Mouse (Mus musculus) MEL (cell line): Measurements from ENCODE around the gene Map3k3. TPM values are rescaled to one million over a fixed set of nuclear protein-coding genes. Genes with fewer than 3 reads are reported as not detected.
A peak's percentile ranks its signal among the peaks of the same experiment; 100 is the strongest.

Experiments
- DNase-seq: peaks from one replicate; pipeline ENCODE4 v3.0.0; 2011; ENCODE audit warnings: low read depth, low spot score
- H3K27ac ChIP-seq: 2 replicates; pipeline ENCODE4 v1.5.1; 2012; ENCODE audit warnings: low read depth, mild to moderate bottlenecking, control low read depth, low read length, moderate library complexity; ENCODE audit not compliant: control insufficient read depth
- H3K27me3 ChIP-seq, 2 experiments: fragments of 150-350 bp in 1 of 2; sonication (generic) in 1 of 2; 2 replicates each; pipeline ENCODE4 v1.6.1; 2012; ENCODE audit warnings: low read length in 2 of 2, mild to moderate bottlenecking in 2 of 2, improper control_type of control experiment in 1 of 2, moderate library complexity in 1 of 2; ENCODE audit not compliant: insufficient read depth in 2 of 2, control insufficient read depth in 1 of 2
- H3K36me3 ChIP-seq, 2 experiments: 2 replicates each; pipeline ENCODE4 v1.6.1; 2012 to 2014; ENCODE audit warnings: low read length in 2 of 2, improper control_type of control experiment in 1 of 2, inconsistent platforms in 1 of 2, mild to moderate bottlenecking in 1 of 2; ENCODE audit not compliant: insufficient read depth in 2 of 2, control insufficient read depth in 1 of 2
- H3K4me1 ChIP-seq, 2 experiments: fragments of 150-350 bp in 1 of 2; sonication (generic) in 1 of 2; 2 replicates each; pipeline ENCODE4 v1.6.1; 2012; ENCODE audit warnings: low read length in 2 of 2, improper control_type of control experiment in 1 of 2, mild to moderate bottlenecking in 1 of 2; ENCODE audit not compliant: insufficient read depth in 2 of 2, control insufficient read depth in 1 of 2
- H3K4me3 ChIP-seq, 2 experiments: fragments of 150-350 bp in 1 of 2; sonication (generic) in 1 of 2; 2 replicates each; pipeline ENCODE4 v1.5.1; 2012; ENCODE audit warnings: low read depth in 2 of 2, low read length in 2 of 2, mild to moderate bottlenecking in 2 of 2, moderate library complexity in 2 of 2, control low read depth in 1 of 2, improper control_type of control experiment in 1 of 2; ENCODE audit not compliant: control insufficient read depth in 1 of 2, insufficient read depth in 1 of 2
- H3K79me2 ChIP-seq: 2 replicates; pipeline ENCODE4 v1.6.1; 2012; ENCODE audit warnings: mild to moderate bottlenecking, low read length, moderate library complexity; ENCODE audit not compliant: control insufficient read depth, poor library complexity, insufficient read depth
- H3K9ac ChIP-seq: 2 replicates; pipeline ENCODE4 v1.6.1; 2012; ENCODE audit warnings: low read depth, mild to moderate bottlenecking, control low read depth, low read length, moderate library complexity; ENCODE audit not compliant: control insufficient read depth, poor library complexity, severe bottlenecking
- H3K9me3 ChIP-seq: fragments of 150-350 bp; sonication (generic); replicated peaks from 2 replicates; pipeline ENCODE4 v1.6.1; 2012; ENCODE audit warnings: mild to moderate bottlenecking, low read length, improper control_type of control experiment, moderate library complexity; ENCODE audit not compliant: insufficient read depth
- BHLHE40 ChIP-seq: IDR thresholded peaks from 2 replicates; pipeline ENCODE4 v1.6.1; 2012; ENCODE audit warnings: low read depth, mild to moderate bottlenecking, inconsistent platforms, low read length, improper control_type of control experiment, borderline replicate concordance
- CHD2 ChIP-seq: IDR thresholded peaks from 2 replicates; pipeline ENCODE4 v1.6.1; 2011; ENCODE audit warnings: low read length, improper control_type of control experiment
- CTCF ChIP-seq, 3 experiments: IDR thresholded peaks in 2 of 3; conservative IDR thresholded peaks in 1 of 3; 2 replicates each; pipeline ENCODE4 v1.5.1; 2011 to 2012; ENCODE audit warnings: low read length in 3 of 3, low read depth in 2 of 3, mild to moderate bottlenecking in 2 of 3, improper control_type of control experiment in 1 of 3, inconsistent platforms in 1 of 3, mixed read lengths in 1 of 3, moderate library complexity in 1 of 3; ENCODE audit not compliant: control insufficient read depth in 1 of 3, insufficient read depth in 1 of 3, poor library complexity in 1 of 3, severe bottlenecking in 1 of 3
- EP300 ChIP-seq, 2 experiments: IDR thresholded peaks; 2 replicates each; pipeline ENCODE4 v1.6.1; 2011; ENCODE audit warnings: improper control_type of control experiment in 2 of 2, low read length in 2 of 2, low read depth in 1 of 2, mild to moderate bottlenecking in 1 of 2
- ETS1 ChIP-seq: IDR thresholded peaks from 2 replicates; pipeline ENCODE4 v1.6.1; 2012; ENCODE audit warnings: low read depth, mild to moderate bottlenecking, inconsistent platforms, low read length, improper control_type of control experiment, moderate library complexity
- GABPA ChIP-seq: IDR thresholded peaks from 2 replicates; pipeline ENCODE4 v1.6.1; 2012; ENCODE audit warnings: low read depth, mild to moderate bottlenecking, inconsistent platforms, low read length, improper control_type of control experiment, moderate library complexity
- GATA1 ChIP-seq: IDR thresholded peaks from 2 replicates; pipeline ENCODE4 v1.6.1; 2011; ENCODE audit warnings: low read depth, low read length, improper control_type of control experiment
- KAT2A ChIP-seq: conservative IDR thresholded peaks from 2 replicates; pipeline ENCODE4 v1.6.1; 2012; ENCODE audit warnings: low read depth, low read length, improper control_type of control experiment, inconsistent platforms
- MAZ ChIP-seq: IDR thresholded peaks from 2 replicates; pipeline ENCODE4 v1.6.1; 2012; ENCODE audit warnings: low read depth, mild to moderate bottlenecking, inconsistent platforms, low read length, improper control_type of control experiment
- MEF2A ChIP-seq: IDR thresholded peaks from 2 replicates; pipeline ENCODE4 v1.6.1; 2014; ENCODE audit warnings: low read depth, mild to moderate bottlenecking, inconsistent platforms, low read length, improper control_type of control experiment; ENCODE audit not compliant: poor library complexity, insufficient replicate concordance, severe bottlenecking; ENCODE audit errors: extremely low read depth
- MXI1 ChIP-seq: IDR thresholded peaks from 2 replicates; pipeline ENCODE4 v1.6.1; 2011; ENCODE audit warnings: mild to moderate bottlenecking, low read depth, low read length, improper control_type of control experiment
- NELFE ChIP-seq: IDR thresholded peaks from 2 replicates; pipeline ENCODE4 v1.6.1; 2011; ENCODE audit warnings: low read depth, low read length, improper control_type of control experiment
- NRF1 ChIP-seq: IDR thresholded peaks from 2 replicates; pipeline ENCODE4 v1.6.1; 2014; ENCODE audit warnings: low read depth, mild to moderate bottlenecking, inconsistent platforms, low read length, improper control_type of control experiment, moderate library complexity; ENCODE audit not compliant: poor library complexity, insufficient read depth, severe bottlenecking
- POLR2AphosphoS2 ChIP-seq: IDR thresholded peaks from 2 replicates; pipeline ENCODE4 v1.6.1; 2011; ENCODE audit warnings: low read length, improper control_type of control experiment
- RAD21 ChIP-seq: IDR thresholded peaks from 2 replicates; pipeline ENCODE4 v1.6.1; 2011; ENCODE audit warnings: mild to moderate bottlenecking, low read depth, low read length, improper control_type of control experiment
- RCOR1 ChIP-seq: IDR thresholded peaks from 2 replicates; pipeline ENCODE4 v1.6.1; 2012; ENCODE audit warnings: low read depth, mild to moderate bottlenecking, inconsistent platforms, low read length, improper control_type of control experiment
- SIN3A ChIP-seq: IDR thresholded peaks from 2 replicates; pipeline ENCODE4 v1.6.1; 2012; ENCODE audit warnings: low read length, improper control_type of control experiment, inconsistent platforms
- TBP ChIP-seq: IDR thresholded peaks from 2 replicates; pipeline ENCODE4 v1.8.0; 2011; ENCODE audit warnings: low read depth, low read length, improper control_type of control experiment
- TCF12 ChIP-seq: IDR thresholded peaks from 2 replicates; pipeline ENCODE4 v1.6.1; 2014; ENCODE audit warnings: low read depth, mild to moderate bottlenecking, inconsistent platforms, low read length, improper control_type of control experiment, moderate library complexity
- USF1 ChIP-seq: IDR thresholded peaks from 2 replicates; pipeline ENCODE4 v1.6.1; 2014; ENCODE audit warnings: low read depth, mild to moderate bottlenecking, inconsistent platforms, low read length, improper control_type of control experiment, moderate library complexity
- ZC3H11A ChIP-seq: IDR thresholded peaks from 2 replicates; pipeline ENCODE4 v1.6.1; 2012; ENCODE audit warnings: low read depth, mild to moderate bottlenecking, inconsistent platforms, low read length, improper control_type of control experiment
- ZKSCAN1 ChIP-seq: IDR thresholded peaks from 2 replicates; pipeline ENCODE4 v1.6.1; 2012; ENCODE audit warnings: low read depth, mild to moderate bottlenecking, inconsistent platforms, low read length, improper control_type of control experiment, moderate library complexity
- ZMIZ1 ChIP-seq: IDR thresholded peaks from 2 replicates; pipeline ENCODE4 v1.6.1; 2012; ENCODE audit warnings: low read depth, mild to moderate bottlenecking, inconsistent platforms, low read length, improper control_type of control experiment, moderate library complexity
- ZNF384 ChIP-seq: IDR thresholded peaks from 2 replicates; pipeline ENCODE4 v1.6.1; 2012; ENCODE audit warnings: low read depth, mild to moderate bottlenecking, inconsistent platforms, low read length, improper control_type of control experiment
- polyA plus RNA-seq, 2 experiments: library from polyadenylated mRNA; stranded (reverse) in 1 of 2; unstranded in 1 of 2; fragments of >175 nt in 1 of 2; fragments of >200 nt in 1 of 2; gene quantifications; 2 replicates each; pipeline versions ENCODE4 v1.2.1 to v1.2.4; 2012; ENCODE audit warnings: low replicate concordance in 2 of 2, low read depth in 1 of 2; ENCODE audit not compliant: insufficient read length in 2 of 2, insufficient read depth in 1 of 2, missing spikeins in 1 of 2
- total RNA-seq: library from RNA; depleted of rRNA; stranded (reverse); fragments of 300-350 nt; gene quantifications from 2 replicates; pipeline ENCODE4 v1.2.3, GENCODE M21; 2012

Map3k3 gene
- total and polyA plus RNA-seq, 3 experiments, result 10.5 to 14.3 TPM; not detected in 1

GRCm38 (mm10) chr11:106037418-106037751 is 47.0 kb upstream of the Map3k3 start:
- Histone ChIP-seq H3K36me3 (peaks cover 2 to 50% of the 10 kb centered on the region in 2 experiments; a peak in 3 of 4 replicates), H3K9me3 (no peaks in the 10 kb centered on the region), H3K4me3 (peak overlapping the region; percentile 81 to 98), H3K9ac (peak overlapping the region; percentile 91), H3K79me2 (peaks cover 52% of the 10 kb centered on the region), H3K27ac (peak overlapping the region; percentile 66), H3K27me3 (no peaks in the 10 kb centered on the region), H3K4me1 (peaks cover 22 to 41% of the 10 kb centered on the region in 2 experiments)
- DNase-seq, result peak; percentile 86
- TF ChIP-seq MAZ (peak; percentile 55; the same call in 1 of the 2 replicates), RAD21 (no peak), SIN3A (no peak; the same call in 1 of the 2 replicates), NRF1 (no peak), CTCF (IDR thresholded peaks at IDR 0.05 in 2 of 3, conservative IDR thresholded peaks at IDR 0.05 in 1 of 3; ENCODE audit: control insufficient read depth in 1 of 3, insufficient read depth in 1 of 3, low read depth in 2 of 3, low read length in 3 of 3, poor library complexity in 1 of 3, severe bottlenecking in 1 of 3) (no peak), NELFE (no peak), CHD2 (peak; percentile 81), ZKSCAN1 (no peak), MXI1 (peak; percentile 8), GATA1 (0 out of 2 replicates have a peak, but pooled peaks have one; percentile 22), GABPA (no peak), BHLHE40 (no peak), TBP (0 out of 2 replicates have a peak, but pooled peaks have one; percentile 23), POLR2AphosphoS2 (0 out of 2 replicates have a peak, but pooled peaks have one; percentile 28), ETS1 (0 out of 2 replicates have a peak, but pooled peaks have one; percentile 23), EP300 (IDR thresholded peaks at IDR 0.05; ENCODE audit: low read depth in 1 of 2, low read length in 2 of 2) (peak in 1 of 2 experiments; percentile 11; a peak in 1 of 4 replicates), ZMIZ1 (no peak), USF1 (no peak), TCF12 (0 out of 2 replicates have a peak, but pooled peaks have one; percentile 31)

DNA sequence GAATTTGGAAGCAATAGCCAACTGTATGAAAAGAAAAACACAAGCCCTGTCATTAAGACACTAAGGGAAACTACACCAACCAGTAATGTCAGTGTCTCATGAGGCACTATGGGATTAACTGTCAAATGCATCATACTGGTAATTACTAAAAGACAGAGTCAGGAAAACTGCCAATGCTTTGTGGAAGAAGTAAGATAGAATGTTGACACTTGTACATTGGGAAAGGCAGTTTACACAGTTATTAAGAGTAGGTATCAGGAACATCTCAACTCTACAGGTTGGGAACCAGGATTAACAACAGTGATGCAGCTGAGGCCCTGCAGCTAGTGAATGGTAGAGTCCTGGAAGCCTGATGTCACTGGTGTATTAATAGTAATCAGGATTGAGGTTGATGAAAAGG is 40.1 kb upstream of the Map3k3 start:
- Histone ChIP-seq H3K27ac (no peak overlapping the region), H3K9ac (no peak overlapping the region), H3K4me3 (no peak overlapping the region), H3K4me1 (peaks cover 24 to 28% of the 10 kb centered on the region in 2 experiments), H3K9me3 (no peaks in the 10 kb centered on the region), H3K36me3 (peaks cover 37 to 43% of the 10 kb centered on the region in 2 experiments)
- no peak for DNase-seq
- TF ChIP-seq ZC3H11A, result no peak
- no peak for TF ChIP-seq BHLHE40
- TF ChIP-seq MXI1, result no peak
- TF ChIP-seq ZNF384, result no peak
- TF ChIP-seq MEF2A, result no peak
- TF ChIP-seq ZKSCAN1, result no peak
- TF ChIP-seq ZMIZ1, result no peak
- TF ChIP-seq RCOR1, result no peak
- TF ChIP-seq POLR2AphosphoS2, result no peak
- no peak for TF ChIP-seq KAT2A
- TF ChIP-seq, all 39 proteins: peak for 0
- no peaks in the 10 kb centered on the region for H3K27me3 ChIP-seq
- H3K79me2 ChIP-seq, result peaks cover 48% of the 10 kb centered on the region
